Mouse (Mus musculus) small intestine, adult 2 months (tissue): ENCODE measurements around the gene Galnt4. TPM values are rescaled to one million over a fixed set of nuclear protein-coding genes. Genes with fewer than 3 reads are reported as not detected.
A peak's percentile ranks its signal among the peaks of the same experiment; 100 is the strongest.

ENCODE experiments used
- H3K27ac ChIP-seq: fragments of 200-500 bp; 2 replicates; pipeline ENCODE4 v1.5.1; 2012; ENCODE audit warnings: low read depth, low read length, control low read depth, inconsistent platforms; ENCODE audit not compliant: insufficient read depth
- H3K27me3 ChIP-seq: fragments of 200-500 bp; 2 replicates; pipeline ENCODE4 v1.6.1; 2012; ENCODE audit warnings: mild to moderate bottlenecking, moderate library complexity, low read length, inconsistent platforms; ENCODE audit not compliant: control insufficient read depth, insufficient read depth
- H3K36me3 ChIP-seq: fragments of 200-500 bp; 2 replicates; pipeline ENCODE4 v1.6.1; 2012; ENCODE audit warnings: mild to moderate bottlenecking, low read length, control low read depth, inconsistent platforms; ENCODE audit not compliant: control insufficient read depth, insufficient read depth
- H3K4me1 ChIP-seq: fragments of 200-500 bp; 2 replicates; pipeline ENCODE4 v1.6.1; 2012; ENCODE audit warnings: low read length, inconsistent platforms, mixed read lengths; ENCODE audit not compliant: control insufficient read depth, insufficient read depth, insufficient read length
- H3K4me3 ChIP-seq: fragments of 200-500 bp; 2 replicates; pipeline ENCODE4 v1.5.1; 2012; ENCODE audit warnings: low read depth, mild to moderate bottlenecking, control low read depth, inconsistent platforms, low read length, moderate library complexity
- CTCF ChIP-seq: fragments of 200-500 bp; IDR thresholded peaks from 2 replicates; pipeline ENCODE4 v1.5.1; 2012; ENCODE audit warnings: low read depth, mild to moderate bottlenecking, control low read depth, inconsistent platforms, low read length, moderate library complexity, mixed read lengths; ENCODE audit not compliant: insufficient replicate concordance, insufficient read length; ENCODE audit errors: extremely low read depth
- POLR2A ChIP-seq: fragments of 200-500 bp; IDR thresholded peaks from 2 replicates; pipeline ENCODE4 v1.6.1; 2012; ENCODE audit warnings: low read depth, mild to moderate bottlenecking, control low read depth, inconsistent platforms, low read length, moderate library complexity
- WGBS: fragments of 180-500 bp; shearing (Covaris S2); methylation state at CpG from one replicate; pipeline ENCODE4 v1.1.7; 2018; 5-methylcytosine and 5-hydroxymethylcytosine counted together
- polyA plus RNA-seq: library from polyadenylated mRNA; depleted of rRNA; stranded (reverse); fragments of >200 nt; gene quantifications from 2 replicates; pipeline ENCODE4 v1.2.3, GENCODE M21; 2012

Gene Galnt4
- polyA plus RNA-seq, 1 experiment: 3.4 TPM

DNA sequence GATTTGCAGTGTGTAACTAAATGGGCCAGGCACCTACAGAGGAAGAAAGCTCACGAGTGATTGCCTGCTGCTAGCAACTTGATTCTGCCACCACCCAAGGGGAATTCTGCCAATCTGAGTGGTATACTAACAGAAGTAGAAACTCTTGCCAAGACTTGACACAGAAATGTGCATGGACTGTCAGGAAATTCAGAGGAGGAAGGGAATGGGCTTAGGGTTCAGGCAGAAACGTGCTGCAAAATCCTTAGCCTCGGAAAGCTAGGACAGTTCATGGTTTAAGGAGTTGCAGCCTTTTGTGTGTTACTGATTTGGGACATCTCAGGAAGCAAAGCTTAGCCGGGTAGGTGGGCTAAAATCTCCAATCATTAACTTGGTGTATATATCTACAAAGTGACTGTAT is 18.3 kb downstream of the Galnt4 start, which contains the start of gene Phxr2:
Phxr2 (minus strand) TSS at position 101 of the 400 bp plus-strand sequence.
- peaks cover 30% of the 10 kb centered on the region for H3K4me1 ChIP-seq
- no peaks in the 10 kb centered on the region for H3K27me3 ChIP-seq
- H3K27ac ChIP-seq: peak within 1 kb of the TSS; percentile 80
- no peaks in the 10 kb centered on the region; the same call in 1 of the 2 replicates for H3K36me3 ChIP-seq
- 57% methylated on average over 4 of the region's 4 CpGs for WGBS
- TF ChIP-seq CTCF (no peak), POLR2A (no peak)
- no peak within 1 kb of the TSS; the same call in 1 of the 2 replicates for H3K4me3 ChIP-seq

GRCm38 (mm10) chr10:99126954-99127353 is 19.0 kb downstream of the Galnt4 start:
- H3K36me3 ChIP-seq: no peaks in the 10 kb centered on the region; the same call in 1 of the 2 replicates
- TF ChIP-seq POLR2A (no peak), CTCF (no peak)
- peak overlapping the region; percentile 80 for H3K27ac ChIP-seq
- H3K4me3 ChIP-seq: no peak overlapping the region; the same call in 1 of the 2 replicates
- peaks cover 36% of the 10 kb centered on the region for H3K4me1 ChIP-seq
- H3K27me3 ChIP-seq: no peaks in the 10 kb centered on the region
- 29% methylated on average over 14 of the region's 14 CpGs for WGBS

DNA sequence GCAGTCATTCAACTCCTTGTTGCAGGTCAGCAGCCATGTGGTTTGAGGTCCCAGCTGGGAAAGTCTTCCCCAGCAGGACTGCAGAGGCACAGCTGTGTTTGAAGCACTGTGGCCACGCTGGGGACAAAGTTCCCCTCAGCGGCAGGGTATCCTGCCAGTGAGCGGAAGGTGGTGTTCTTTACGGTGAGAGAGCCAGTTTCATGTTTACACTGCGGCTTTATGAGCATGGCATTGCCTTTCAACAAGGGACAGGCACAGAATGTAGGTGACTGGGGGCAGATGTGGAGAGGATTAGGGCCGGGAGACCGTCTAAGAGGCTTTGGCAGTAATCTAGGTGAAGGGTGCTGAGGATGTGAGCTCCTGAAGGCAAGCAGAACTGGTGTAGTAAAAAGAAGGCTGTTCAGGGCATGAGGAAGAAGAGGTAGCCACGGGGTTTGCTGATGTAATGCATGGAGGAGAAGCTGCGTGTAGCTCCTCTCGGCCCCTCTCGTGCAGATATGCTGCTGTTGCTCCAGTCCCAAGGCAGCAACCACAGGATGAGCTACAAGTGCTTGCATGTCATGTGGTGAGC is 19.8 kb downstream of the Galnt4 start:
- H3K27ac ChIP-seq: peak overlapping the region; percentile 80
- TF ChIP-seq POLR2A (peak; percentile 35; the same call in 1 of the 2 replicates), CTCF (no peak)

DNA sequence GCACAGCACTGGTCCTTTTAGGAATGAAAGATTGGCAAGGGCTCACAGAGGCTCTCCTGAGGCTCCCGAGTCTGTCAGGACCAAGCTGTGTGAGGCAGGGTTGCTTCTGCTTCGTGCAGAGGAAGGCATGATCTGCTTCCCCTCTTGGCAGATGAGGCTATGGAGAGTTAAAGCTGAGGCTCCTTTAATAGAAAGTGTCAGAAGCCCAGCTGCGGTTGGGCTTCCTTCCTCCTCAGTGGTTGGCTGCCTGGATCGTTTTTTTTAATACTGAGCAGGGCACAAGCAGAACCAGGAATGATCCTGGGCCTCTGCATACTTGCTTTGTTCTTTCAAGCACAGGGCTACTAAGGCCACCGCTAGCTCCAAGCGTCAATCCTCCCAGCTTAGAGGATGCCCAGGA is 22.7 kb downstream of the Galnt4 start:
- Histone ChIP-seq H3K27me3 (no peaks in the 10 kb centered on the region), H3K4me3 (no peak overlapping the region), H3K27ac (peak overlapping the region; percentile 96; the same call in 1 of the 2 replicates), H3K36me3 (no peaks in the 10 kb centered on the region; the same call in 1 of the 2 replicates), H3K4me1 (peaks cover 52% of the 10 kb centered on the region)
- TF ChIP-seq CTCF (no peak), POLR2A (no peak)
- WGBS: 46% methylated on average over 6 of the region's 6 CpGs

More for the DNA sequence above, 19.8 kb downstream of the Galnt4 start:
- Histone ChIP-seq H3K4me3 (peak overlapping the region; percentile 12; the same call in 1 of the 2 replicates), H3K4me1 (peaks cover 44% of the 10 kb centered on the region), H3K36me3 (no peaks in the 10 kb centered on the region; the same call in 1 of the 2 replicates), H3K27me3 (no peaks in the 10 kb centered on the region)
- WGBS: 21% methylated on average over 11 of the region's 11 CpGs

- Histone ChIP-seq H3K36me3 (no peaks in the 10 kb centered on the region; the same call in 1 of the 2 replicates), H3K27ac (peak overlapping the region; percentile 96), H3K4me1 (peaks cover 50% of the 10 kb centered on the region), H3K4me3 (no peak overlapping the region), H3K27me3 (no peaks in the 10 kb centered on the region)
- WGBS: 48% methylated on average over 5 of the region's 5 CpGs
- TF ChIP-seq CTCF (peak; percentile 19; the same call in 1 of the 2 replicates), POLR2A (no peak)
These were observed 23.3 kb downstream of the Galnt4 start for GRCm38 (mm10) chr10:99131298-99131697.

DNA sequence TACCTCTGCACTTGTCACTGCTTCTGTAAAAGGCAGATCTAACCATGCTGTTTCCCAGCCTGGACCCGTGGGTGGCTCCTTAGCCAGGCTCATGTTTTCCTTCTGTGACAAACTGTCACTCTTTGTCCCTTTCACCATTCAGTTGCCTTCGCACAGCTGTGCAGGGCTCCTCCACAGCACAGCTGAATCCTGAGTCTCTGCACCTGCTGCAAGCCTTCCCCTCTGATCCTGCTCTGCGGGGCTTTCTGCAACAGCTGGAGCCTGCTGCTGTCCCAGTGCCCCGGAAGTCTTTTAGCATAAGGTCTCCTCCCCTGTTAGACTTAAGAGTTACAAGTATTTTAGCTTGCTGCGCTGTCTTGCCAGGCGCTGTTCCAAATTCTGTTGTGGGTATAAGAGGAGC is 24.2 kb downstream of the Galnt4 start:
- Histone ChIP-seq H3K27ac (peak overlapping the region; percentile 96), H3K27me3 (no peaks in the 10 kb centered on the region), H3K36me3 (no peaks in the 10 kb centered on the region; the same call in 1 of the 2 replicates), H3K4me3 (no peak overlapping the region), H3K4me1 (peaks cover 43% of the 10 kb centered on the region)
- no peak for TF ChIP-seq CTCF
- no peak for TF ChIP-seq POLR2A
- WGBS: 22% methylated on average over 6 of the region's 6 CpGs

- no peaks in the 10 kb centered on the region for H3K27me3 ChIP-seq
- no peak overlapping the region for H3K4me3 ChIP-seq
- WGBS: 27% methylated on average over 11 of the region's 11 CpGs
- peaks cover 40% of the 10 kb centered on the region for H3K4me1 ChIP-seq
- H3K27ac ChIP-seq: peak overlapping the region; percentile 96
- TF ChIP-seq CTCF (no peak; the same call in 1 of the 2 replicates), POLR2A (no peak)
- no peaks in the 10 kb centered on the region; the same call in 1 of the 2 replicates for H3K36me3 ChIP-seq
These were observed 24.8 kb downstream of the Galnt4 start for GRCm38 (mm10) chr10:99132595-99133272.
